Mouse (Mus musculus) megakaryocyte, embryonic 14.5 days (primary cell): ENCODE data around the gene Tmem229b. TPM values are rescaled to one million over a fixed set of nuclear protein-coding genes. Genes with fewer than 3 reads are reported as not detected.
A peak's percentile ranks its signal among the peaks of the same experiment; 100 is the strongest.

ENCODE experiments used
- H3K27me3 ChIP-seq: replicated peaks from 2 replicates; pipeline ENCODE3; 2012; ENCODE audit warnings: inconsistent platforms
- H3K36me3 ChIP-seq: replicated peaks from 2 replicates; pipeline ENCODE3; 2012; ENCODE audit warnings: low read length, inconsistent platforms, mixed read lengths
- H3K4me1 ChIP-seq: 2 replicates; pipeline ENCODE4 v1.6.1; 2012; ENCODE audit warnings: inconsistent platforms
- H3K4me3 ChIP-seq: replicated peaks from 2 replicates; pipeline ENCODE3; 2012; ENCODE audit warnings: moderate library complexity, mild to moderate bottlenecking, inconsistent platforms
- H3K9me3 ChIP-seq: 2 replicates; pipeline ENCODE4 v1.6.1; 2012; ENCODE audit warnings: inconsistent platforms
- FLI1 ChIP-seq: IDR thresholded peaks from 2 replicates; pipeline ENCODE4 v1.6.1; 2012; ENCODE audit warnings: low read length, inconsistent platforms, mixed read lengths
- GATA1 ChIP-seq: IDR thresholded peaks from 3 replicates; pipeline ENCODE4 v1.6.1; 2012; ENCODE audit warnings: mixed read lengths, low read length, inconsistent platforms, borderline replicate concordance
- polyA plus RNA-seq: library from polyadenylated mRNA; stranded (reverse); fragments of >175 nt; gene quantifications from 2 replicates; pipeline ENCODE4 v1.2.3, GENCODE M21; 2012; ENCODE audit warnings: low replicate concordance; ENCODE audit not compliant: insufficient read depth

The Tmem229b gene
- polyA plus RNA-seq, 1 experiment: 11.1 TPM

- no peak for TF ChIP-seq GATA1
- no peak for TF ChIP-seq FLI1
- H3K27me3 ChIP-seq: no peaks in the 10 kb centered on the region
- peaks cover 12% of the 10 kb centered on the region for H3K36me3 ChIP-seq
- no peaks in the 10 kb centered on the region for H3K9me3 ChIP-seq
- peaks cover 67% of the 10 kb centered on the region for H3K4me1 ChIP-seq
- H3K4me3 ChIP-seq: no peak overlapping the region
Measured at GRCm38 (mm10) chr12:78983296-78984034, 24.0 kb downstream of the Tmem229b start.

- H3K9me3 ChIP-seq: no peaks in the 10 kb centered on the region
- H3K4me3 ChIP-seq: no peak overlapping the region
- peaks cover 21% of the 10 kb centered on the region for H3K36me3 ChIP-seq
- H3K4me1 ChIP-seq: peaks cover 67% of the 10 kb centered on the region
- TF ChIP-seq FLI1: no peak
- no peak for TF ChIP-seq GATA1
- H3K27me3 ChIP-seq: no peaks in the 10 kb centered on the region
Measured at GRCm38 (mm10) chr12:78981938-78982825, 25.2 kb downstream of the Tmem229b start.

GRCm38 (mm10) chr12:78981131-78981530 is 26.3 kb downstream of the Tmem229b start:
- Histone ChIP-seq H3K4me1 (peaks cover 72% of the 10 kb centered on the region), H3K27me3 (no peaks in the 10 kb centered on the region), H3K4me3 (peak overlapping the region; percentile 93), H3K36me3 (peaks cover 26% of the 10 kb centered on the region), H3K9me3 (no peaks in the 10 kb centered on the region)
- no peak for TF ChIP-seq FLI1
- no peak for TF ChIP-seq GATA1

- H3K4me1 ChIP-seq: peaks cover 75% of the 10 kb centered on the region
- TF ChIP-seq GATA1 (no peak), FLI1 (no peak)
- H3K4me3 ChIP-seq: peak overlapping the region; percentile 93
- no peaks in the 10 kb centered on the region for H3K9me3 ChIP-seq
- H3K36me3 ChIP-seq: peaks cover 26% of the 10 kb centered on the region
- H3K27me3 ChIP-seq: no peaks in the 10 kb centered on the region
Measured at GRCm38 (mm10) chr12:78980683-78981091, 26.7 kb downstream of the Tmem229b start.

GRCm38 (mm10) chr12:78977552-78977951 is 29.9 kb downstream of the Tmem229b start:
- Histone ChIP-seq H3K27me3 (no peaks in the 10 kb centered on the region), H3K4me1 (peaks cover 69% of the 10 kb centered on the region), H3K36me3 (peaks cover 56% of the 10 kb centered on the region), H3K9me3 (no peaks in the 10 kb centered on the region), H3K4me3 (peak overlapping the region; percentile 6)
- TF ChIP-seq FLI1 (no peak), GATA1 (no peak)

GRCm38 (mm10) chr12:78977078-78977477 is 30.3 kb downstream of the Tmem229b start:
- Histone ChIP-seq H3K4me3 (no peak overlapping the region), H3K27me3 (no peaks in the 10 kb centered on the region), H3K9me3 (no peaks in the 10 kb centered on the region), H3K36me3 (peaks cover 61% of the 10 kb centered on the region), H3K4me1 (peaks cover 69% of the 10 kb centered on the region)
- TF ChIP-seq FLI1: no peak

- TF ChIP-seq GATA1: no peak
- no peak for TF ChIP-seq FLI1
- no peaks in the 10 kb centered on the region for H3K9me3 ChIP-seq
- peak overlapping the region; percentile 34 for H3K4me3 ChIP-seq
- no peaks in the 10 kb centered on the region for H3K27me3 ChIP-seq
- H3K36me3 ChIP-seq: peaks cover 73% of the 10 kb centered on the region
- peaks cover 66% of the 10 kb centered on the region for H3K4me1 ChIP-seq
Measured at GRCm38 (mm10) chr12:78975836-78976235, 31.6 kb downstream of the Tmem229b start.

GRCm38 (mm10) chr12:78974767-78975166 is 32.7 kb downstream of the Tmem229b start:
- TF ChIP-seq GATA1: no peak
- TF ChIP-seq FLI1: no peak
- no peaks in the 10 kb centered on the region for H3K27me3 ChIP-seq
- H3K9me3 ChIP-seq: no peaks in the 10 kb centered on the region
- H3K4me3 ChIP-seq: no peak overlapping the region
- H3K36me3 ChIP-seq: peaks cover 84% of the 10 kb centered on the region
- peaks cover 62% of the 10 kb centered on the region for H3K4me1 ChIP-seq

GRCm38 (mm10) chr12:78973779-78974178 is 33.6 kb downstream of the Tmem229b start:
- H3K4me3 ChIP-seq: no peak overlapping the region
- H3K27me3 ChIP-seq: no peaks in the 10 kb centered on the region
- TF ChIP-seq FLI1: no peak
- TF ChIP-seq GATA1: no peak
- no peaks in the 10 kb centered on the region for H3K9me3 ChIP-seq
- peaks cover 72% of the 10 kb centered on the region for H3K4me1 ChIP-seq
- H3K36me3 ChIP-seq: peaks cover 93% of the 10 kb centered on the region

- TF ChIP-seq GATA1: no peak
- TF ChIP-seq FLI1: no peak
- Histone ChIP-seq H3K9me3 (no peaks in the 10 kb centered on the region), H3K4me1 (peaks cover 52% of the 10 kb centered on the region), H3K27me3 (no peaks in the 10 kb centered on the region), H3K4me3 (no peak overlapping the region), H3K36me3 (peaks cover 93% of the 10 kb centered on the region)
Measured at GRCm38 (mm10) chr12:78971649-78972048, 35.8 kb downstream of the Tmem229b start.
